Mouse (Mus musculus) WW6 (cell line): ENCODE results near the gene Nup88.
"Not testable (repeated sequence)": the region's sequence is repeated elsewhere in the genome, so short reads cannot be mapped to it uniquely, and the experiment has no call there.

ENCODE experiments used
- DNase-seq: peaks from one replicate; pipeline ENCODE4 v3.0.0-alpha.2; 2013; ENCODE audit warnings: low read depth, low spot score

The Nup88 gene

GRCm38 (mm10) chr11:70969271-70969794, 440 bp downstream of the Nup88 start:
- no peak for DNase-seq

- DNase-seq: no peak
These were observed 5.4 kb downstream of the Nup88 start for GRCm38 (mm10) chr11:70964222-70964907.

GRCm38 (mm10) chr11:70960786-70961554, 8.8 kb downstream of the Nup88 start:
- DNase-seq: no peak

GRCm38 (mm10) chr11:70954711-70955110, 15.1 kb downstream of the Nup88 start:
- no peak for DNase-seq

GRCm38 (mm10) chr11:70944935-70945817, 24.6 kb downstream of the Nup88 start:
- no peak for DNase-seq

GRCm38 (mm10) chr11:70943651-70944050, 26.1 kb downstream of the Nup88 start:
- DNase-seq: no peak

- DNase-seq: no peak
These were observed 27.2 kb downstream of the Nup88 start for GRCm38 (mm10) chr11:70942596-70942995.

GRCm38 (mm10) chr11:70935316-70935715, 34.5 kb downstream of the Nup88 start:
- DNase-seq: no peak

GRCm38 (mm10) chr11:70931461-70931860, 38.3 kb downstream of the Nup88 start:
- no peak for DNase-seq

GRCm38 (mm10) chr11:70919524-70919923, 50.2 kb downstream of the Nup88 start:
- no peak for DNase-seq

GRCm38 (mm10) chr11:70917896-70918295, 51.9 kb downstream of the Nup88 start:
- DNase-seq: no peak

- DNase-seq: no peak
These were observed 57.9 kb downstream of the Nup88 start for GRCm38 (mm10) chr11:70911920-70912319.

- no peak for DNase-seq
These were observed 58.5 kb downstream of the Nup88 start for GRCm38 (mm10) chr11:70911323-70911722.

- DNase-seq: no peak
These were observed 63.1 kb downstream of the Nup88 start for GRCm38 (mm10) chr11:70906681-70907080.

- not testable (repeated sequence) for DNase-seq
These were observed 71.6 kb downstream of the Nup88 start for GRCm38 (mm10) chr11:70898182-70898581.

GRCm38 (mm10) chr11:70897680-70898079, 72.1 kb downstream of the Nup88 start:
- no peak for DNase-seq
